Mouse (Mus musculus): ENCODE results near the gene Pip5kl1.

Pip5kl1 gene

DNA sequence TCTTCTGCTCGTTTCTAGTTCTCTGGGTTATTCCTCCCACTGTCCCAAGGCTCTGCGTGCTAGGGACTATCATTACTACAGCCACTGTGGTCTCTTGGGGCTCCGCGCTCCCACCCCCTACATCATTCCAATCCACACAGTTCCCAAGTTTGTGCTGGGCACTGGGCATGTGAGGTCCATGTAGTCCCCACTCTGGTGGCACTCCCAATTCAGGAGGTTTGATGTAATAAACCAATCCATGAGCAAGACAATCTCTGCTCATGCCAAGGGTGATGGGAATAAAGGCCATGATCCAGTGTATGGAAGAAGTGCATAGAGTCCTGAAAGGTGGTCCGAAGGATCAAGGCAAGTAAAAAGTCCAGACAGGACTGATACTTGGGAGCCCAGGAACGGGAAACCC is at the start of gene Pip5kl1:
TSS of gene Pip5kl1 (plus strand) at position 301 of the 400 bp plus-strand sequence.
- no peak for DNase-seq (ENCODE audit: low spot score in 2 of 2)

DNA sequence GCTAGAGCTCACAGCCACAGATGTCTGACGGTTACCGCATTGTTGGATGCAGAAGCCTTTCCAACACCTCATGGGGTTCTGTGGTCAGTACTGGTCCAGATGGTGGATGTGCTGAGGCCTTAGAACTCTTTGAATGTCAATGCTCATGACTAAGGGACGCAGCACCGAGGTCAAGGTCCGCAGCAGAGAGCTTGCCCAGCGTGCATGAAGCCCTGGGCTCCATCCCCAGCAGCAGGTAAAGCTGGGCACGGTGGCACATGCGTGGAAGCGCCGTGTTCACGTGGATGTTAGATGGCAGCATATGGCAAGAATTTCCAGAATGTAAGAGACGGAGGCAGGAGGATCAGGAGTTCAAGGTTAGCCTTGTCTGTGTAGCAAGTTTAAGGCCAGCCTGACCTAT is 48.8 kb upstream of the Pip5kl1 start:
- no peak for DNase-seq (ENCODE audit: low spot score in 2 of 2)

DNA sequence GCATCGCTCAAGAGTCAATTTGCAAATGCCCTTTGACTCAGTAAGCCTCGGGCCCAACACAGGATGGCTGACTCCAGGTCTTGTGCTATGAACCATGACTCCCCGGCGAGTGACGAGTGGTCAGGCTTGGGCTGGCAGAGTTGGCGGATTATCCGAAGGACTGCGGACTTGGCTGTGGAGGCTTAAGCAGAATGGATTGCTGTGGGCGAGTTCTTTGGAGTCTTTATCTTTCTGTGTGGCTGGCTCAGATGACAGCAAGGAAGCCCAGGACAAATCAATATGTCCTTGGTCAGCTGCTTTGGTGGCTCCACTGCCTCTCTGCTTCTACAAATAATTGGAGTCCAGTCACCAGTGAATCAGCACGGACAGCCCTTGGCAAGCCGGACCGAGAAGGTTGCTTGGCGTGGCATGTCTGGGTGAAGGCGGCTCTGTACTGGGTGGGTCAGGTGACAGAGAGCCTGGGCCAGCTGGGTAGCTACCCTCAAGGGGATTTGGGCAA is 47.1 kb upstream of the Pip5kl1 start:
- no peak for DNase-seq (ENCODE audit: low spot score in 2 of 2)

DNA sequence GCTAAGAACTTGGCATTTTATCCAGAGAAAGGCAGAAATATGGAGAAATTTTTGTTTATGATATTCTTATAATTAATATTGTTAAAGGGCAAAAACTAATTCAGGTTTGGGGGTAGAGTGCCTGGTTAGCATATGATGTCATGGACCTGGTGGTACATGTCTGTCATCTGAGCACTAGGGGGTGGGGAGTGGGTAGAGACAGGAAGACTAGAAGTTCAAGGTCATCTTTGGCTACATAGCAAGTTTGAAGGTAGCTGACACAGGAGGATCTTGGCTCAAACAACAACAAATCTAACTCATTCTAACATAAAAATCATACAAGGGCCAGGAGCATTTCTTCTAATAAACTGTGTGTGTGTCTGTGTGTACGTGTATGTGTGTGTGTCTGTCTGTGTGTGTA is 46.3 kb upstream of the Pip5kl1 start:
- DNase-seq (ENCODE audit: low spot score in 2 of 2): no peak

DNA sequence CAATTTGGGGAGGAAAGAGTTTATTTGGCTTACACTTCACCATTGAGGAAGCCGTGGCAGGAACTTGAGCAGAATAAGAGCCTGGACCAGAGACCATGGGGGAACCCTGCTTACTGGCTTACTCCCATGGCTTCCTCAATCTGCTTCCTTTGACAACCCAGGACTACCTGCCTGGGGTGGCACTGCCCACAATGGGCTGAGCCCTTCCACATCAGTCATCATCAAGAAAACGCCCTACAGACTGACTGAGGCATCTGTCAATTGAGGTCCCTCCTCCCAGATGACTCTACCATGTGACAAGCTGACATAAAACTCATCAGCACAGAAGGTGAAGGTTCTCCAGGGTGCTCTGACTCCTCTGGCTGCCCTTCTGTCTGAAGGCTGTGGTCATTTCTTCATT is 44.1 kb upstream of the Pip5kl1 start:
- no peak for DNase-seq (ENCODE audit: low spot score in 2 of 2)

DNA sequence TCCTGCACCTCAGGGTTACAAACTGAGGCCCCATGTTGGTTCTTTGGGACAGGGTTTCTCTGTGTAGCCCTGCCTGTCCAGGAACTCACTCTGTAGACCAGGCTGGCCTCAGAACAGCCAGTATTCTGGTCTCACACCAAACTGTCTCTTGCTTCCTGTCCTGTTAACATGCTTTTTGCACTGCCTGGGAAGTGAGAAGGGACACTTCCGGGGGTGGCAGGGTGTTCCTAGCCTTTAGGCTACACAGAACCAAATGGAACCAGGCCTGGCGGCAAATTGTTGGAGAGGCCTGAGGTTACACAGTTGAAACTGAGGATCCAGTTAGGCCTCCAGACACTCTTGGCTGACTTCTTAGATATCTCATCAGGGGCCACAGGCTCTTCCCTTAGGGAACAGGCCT is 41.4 kb upstream of the Pip5kl1 start:
- no peak for DNase-seq (ENCODE audit: low spot score in 2 of 2)

DNA sequence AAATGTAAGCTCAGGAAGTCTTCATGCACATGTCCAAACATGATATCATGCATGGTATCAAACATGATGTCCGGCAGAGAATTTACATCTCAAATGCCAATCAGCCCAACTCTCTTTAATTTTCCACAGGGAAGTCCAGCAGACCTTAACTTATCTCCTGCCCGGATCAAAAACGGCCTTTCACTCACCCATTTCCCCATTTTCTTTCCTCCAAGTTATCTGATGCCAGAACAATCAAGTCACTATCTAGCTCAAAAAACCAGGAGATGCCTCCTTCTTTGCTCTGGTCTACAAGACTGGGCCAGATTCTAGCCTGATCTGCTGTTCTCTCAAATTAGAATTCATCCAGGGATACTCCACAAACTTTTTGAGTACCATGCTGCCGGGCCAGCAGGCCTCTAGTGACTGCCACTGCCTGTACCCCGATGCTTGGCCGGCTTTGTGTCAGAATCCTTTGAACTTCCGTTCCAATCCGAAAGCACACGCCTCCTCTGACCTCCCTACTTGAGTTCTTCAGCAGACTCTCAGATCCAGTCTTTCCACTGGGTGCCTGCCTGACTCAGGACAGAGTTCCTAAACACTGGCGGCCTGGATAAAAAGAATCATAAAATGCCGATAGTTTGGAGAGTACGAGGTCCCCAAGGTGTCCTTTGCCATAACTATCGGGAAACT is 40.4 kb upstream of the Pip5kl1 start:
- no peak for DNase-seq (ENCODE audit: low spot score in 2 of 2)

DNA sequence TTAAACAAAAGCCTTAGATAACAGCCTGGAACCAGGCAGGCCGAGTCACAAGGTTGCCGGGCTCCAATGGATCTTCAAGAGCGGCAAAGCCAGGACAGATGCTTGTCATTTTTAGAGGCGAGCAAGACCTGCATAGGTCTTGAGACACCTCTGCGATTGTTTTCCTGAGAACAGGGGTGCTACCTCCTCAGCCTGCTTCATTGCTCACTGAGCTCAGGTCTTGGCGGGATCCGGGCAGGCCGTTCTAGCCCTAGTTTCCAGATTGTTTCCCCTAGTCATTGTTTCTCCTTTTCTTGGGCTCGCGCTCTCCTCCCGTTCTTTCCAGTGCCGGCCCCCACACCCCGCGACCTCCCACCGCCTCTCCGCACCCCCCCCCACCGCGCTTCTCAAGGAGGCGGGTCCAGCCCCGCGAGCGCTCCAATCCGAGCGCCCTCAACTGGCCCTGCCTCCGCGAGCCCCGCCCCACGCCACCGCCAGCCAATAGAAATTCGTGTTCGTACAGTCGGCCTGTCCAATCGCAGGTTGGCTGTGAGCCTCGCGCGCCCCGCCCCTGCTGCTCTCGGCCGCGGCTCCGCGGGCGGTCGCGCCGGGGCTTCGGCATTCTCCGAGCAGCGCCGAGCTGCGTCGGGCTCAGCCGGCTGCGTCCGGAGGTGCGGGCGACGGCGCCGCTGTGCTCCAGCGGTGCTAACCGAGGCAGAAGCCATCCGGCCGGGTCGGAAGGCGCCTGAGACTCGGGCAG is 39.7 kb upstream of the Pip5kl1 start, which contains the start of gene Fam102a:
TSS of gene Fam102a (plus strand) at position 600 of the 739 bp plus-strand sequence.
- DNase-seq (ENCODE audit: low spot score in 2 of 2): peak; percentile 94 to 98

DNA sequence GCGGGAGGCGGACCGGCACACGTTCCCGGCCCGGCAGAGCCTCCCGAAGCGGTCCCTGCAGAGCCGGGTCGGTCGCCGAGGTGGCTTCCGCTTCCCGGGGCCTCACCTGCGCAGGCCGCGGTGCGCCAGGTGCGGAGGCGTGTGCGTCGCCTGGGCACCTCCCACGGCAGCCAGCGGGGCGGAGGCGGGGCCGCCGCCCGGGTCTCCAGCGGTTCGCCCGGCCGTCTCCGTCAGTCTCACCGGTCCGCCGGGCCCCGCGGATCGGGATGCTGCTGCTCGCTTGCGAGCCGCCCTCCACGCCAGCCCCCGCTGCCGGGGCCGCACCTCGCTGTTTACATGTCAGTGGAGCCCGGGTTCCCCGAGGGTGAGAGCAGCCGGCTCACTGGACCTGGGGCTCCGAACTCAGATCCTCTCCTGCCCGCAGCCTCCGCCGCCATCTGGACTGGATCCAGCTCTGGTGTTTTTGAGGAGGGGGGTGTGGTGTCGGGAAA is 39.1 kb upstream of the Pip5kl1 start:
- peak in 1 of 2 experiments; percentile 50 for DNase-seq (ENCODE audit: low spot score in 2 of 2)

DNA sequence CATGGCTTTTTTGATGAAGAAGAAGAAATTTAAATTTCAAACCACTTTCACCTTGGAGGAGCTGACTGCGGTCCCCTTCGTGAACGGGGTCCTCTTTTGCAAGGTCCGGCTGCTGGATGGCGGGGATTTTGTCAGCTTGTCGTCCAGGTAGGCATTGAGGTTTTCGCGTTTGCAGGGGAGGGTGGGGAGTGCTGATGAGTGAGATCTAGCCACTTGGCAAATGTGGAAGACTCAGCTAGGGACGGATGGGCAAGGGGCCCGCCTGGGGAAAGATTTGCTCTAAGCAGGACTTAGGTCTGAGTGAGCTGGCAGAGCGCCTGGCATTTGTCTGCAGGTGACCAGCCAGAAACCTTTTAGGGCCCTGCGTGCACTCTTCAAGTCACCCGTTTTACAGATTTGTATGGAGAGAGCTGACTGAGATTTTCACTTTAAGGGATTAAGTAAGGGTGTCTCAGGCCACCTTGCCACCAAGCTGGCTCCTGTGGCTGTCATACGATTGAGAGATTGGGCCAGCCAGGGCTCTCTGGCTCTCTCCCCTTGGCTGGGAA is 38.4 kb upstream of the Pip5kl1 start:
- no peak for DNase-seq (ENCODE audit: low spot score in 2 of 2)

DNA sequence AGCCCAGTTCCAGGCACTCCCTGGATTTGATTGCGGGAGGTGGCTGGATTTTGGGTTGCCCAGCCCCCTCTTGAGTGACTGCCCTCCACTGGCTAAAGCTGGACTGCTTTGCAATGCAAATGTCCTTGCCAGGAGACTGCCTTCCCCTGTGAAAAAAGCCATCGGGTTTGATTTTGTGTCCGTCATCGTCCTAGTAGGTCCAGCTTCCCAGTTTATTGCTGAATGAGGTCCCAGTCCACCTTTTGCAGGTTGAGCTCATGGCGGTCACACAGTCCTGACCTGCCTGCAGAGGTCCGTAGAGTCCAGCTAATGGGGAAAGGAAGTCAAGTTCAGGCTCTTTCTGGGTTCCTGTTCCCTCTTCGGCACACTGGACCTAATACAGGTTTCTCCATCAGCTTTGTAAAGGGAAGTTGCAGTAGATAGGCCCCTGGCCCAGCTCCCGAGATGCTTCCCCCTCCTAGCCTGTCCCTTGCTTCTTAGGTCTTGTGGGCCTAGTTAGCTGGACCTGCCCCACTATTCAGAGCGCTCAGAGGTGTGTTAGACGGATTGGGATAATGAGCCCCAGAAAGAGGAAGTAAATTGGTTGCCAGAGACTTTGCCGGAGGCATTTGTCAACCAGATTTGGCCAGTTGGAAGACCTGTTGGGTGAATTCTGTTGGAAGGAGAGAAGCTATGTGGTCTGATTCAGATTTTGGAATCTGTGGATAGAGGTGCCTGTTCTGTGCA is 37.8 kb upstream of the Pip5kl1 start:
- DNase-seq (ENCODE audit: low spot score in 2 of 2): peak in 1 of 2 experiments; percentile 64

DNA sequence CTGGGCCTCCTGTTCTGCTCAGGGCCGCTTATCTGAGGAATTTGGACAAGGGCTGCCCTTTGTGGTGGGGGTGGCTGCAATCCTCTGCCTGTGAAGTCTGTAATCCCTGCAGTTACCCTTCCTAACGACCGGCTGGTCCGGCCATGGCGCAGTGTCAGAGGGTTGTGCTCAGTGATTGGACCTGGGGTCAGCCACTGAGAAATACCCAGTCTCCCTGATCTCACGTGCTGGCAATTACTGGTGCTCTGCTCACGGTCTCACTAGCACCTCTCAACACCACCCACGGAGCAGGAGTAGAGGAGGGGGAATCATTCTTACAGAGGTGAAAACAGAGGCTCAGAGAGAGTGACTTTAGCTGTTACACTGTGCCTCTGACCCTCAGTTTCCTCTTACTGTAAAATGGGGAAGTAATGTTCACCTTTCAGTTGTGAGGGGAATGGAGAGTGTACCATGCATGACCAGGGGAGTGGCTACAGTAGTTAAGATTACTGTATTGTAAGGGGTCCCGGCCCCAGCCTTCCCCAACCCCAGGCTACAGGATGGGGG is 37.2 kb upstream of the Pip5kl1 start:
- no peak for DNase-seq (ENCODE audit: low spot score in 2 of 2)

DNA sequence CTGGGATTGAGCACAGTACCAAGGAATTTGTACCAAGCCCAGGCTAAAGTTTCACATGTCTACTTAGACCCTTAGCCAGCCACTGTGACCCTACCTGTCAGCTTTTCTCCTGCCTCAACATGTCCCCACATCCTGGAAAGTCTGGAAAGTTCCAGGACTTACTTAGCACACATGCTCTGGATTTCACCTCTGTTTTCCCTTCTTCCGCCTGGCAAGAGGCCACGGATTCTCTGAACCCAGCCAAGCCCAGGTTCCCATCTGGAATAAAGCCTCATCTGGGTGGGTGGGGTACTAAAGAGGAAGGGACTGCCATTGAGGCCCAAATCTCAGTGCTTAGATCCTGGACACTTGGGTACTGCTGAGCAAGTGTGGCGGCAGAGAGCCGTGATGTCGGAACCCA is 36.7 kb upstream of the Pip5kl1 start:
- no peak for DNase-seq (ENCODE audit: low spot score in 2 of 2)

DNA sequence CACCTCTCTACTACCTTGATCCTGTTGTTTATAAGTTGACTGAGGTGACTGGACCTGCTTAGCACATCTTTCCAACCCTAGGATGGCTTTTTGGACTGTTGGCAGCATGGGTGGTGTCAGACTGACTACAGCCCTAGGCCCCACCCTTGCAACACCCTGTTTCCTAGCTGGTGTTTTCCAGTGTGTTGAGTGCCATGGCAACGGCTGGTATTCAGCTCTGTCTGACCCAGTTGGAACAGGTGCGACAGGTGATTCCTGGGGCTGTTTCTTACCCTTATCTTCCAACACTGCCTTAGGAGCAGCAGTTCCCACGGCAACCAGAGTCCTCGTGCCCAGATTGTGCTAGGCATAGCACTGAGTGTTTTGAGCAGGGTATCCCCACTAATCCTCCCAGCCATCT is 36.1 kb upstream of the Pip5kl1 start:
- DNase-seq (ENCODE audit: low spot score in 2 of 2): no peak

DNA sequence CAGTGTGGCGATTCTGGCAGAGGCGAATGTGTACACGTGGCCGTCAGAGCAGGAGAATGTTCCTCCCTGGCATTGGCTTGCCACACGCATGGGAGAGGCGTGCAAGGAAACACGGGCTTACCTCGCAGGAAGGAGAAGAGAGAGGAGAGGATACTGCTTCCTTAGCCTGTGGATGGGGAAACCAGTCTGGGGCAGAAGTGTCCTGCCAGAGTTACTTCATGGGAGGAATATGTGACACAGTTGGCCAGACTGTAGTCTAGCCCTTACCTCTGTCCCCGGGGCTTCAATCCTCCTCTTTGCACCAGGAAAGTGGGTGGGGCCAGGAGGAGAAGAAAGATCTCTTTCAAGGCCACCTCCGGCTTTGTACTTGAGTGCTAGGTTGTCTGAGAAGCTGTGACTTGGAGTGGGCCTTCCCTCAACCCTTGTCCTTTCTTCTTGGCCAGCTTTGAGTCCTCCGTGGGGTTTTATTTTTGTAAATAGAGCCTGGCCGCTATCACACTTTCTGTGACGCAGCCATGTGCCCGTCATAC is 35.1 kb upstream of the Pip5kl1 start:
- no peak for DNase-seq (ENCODE audit: low spot score in 2 of 2)

DNA sequence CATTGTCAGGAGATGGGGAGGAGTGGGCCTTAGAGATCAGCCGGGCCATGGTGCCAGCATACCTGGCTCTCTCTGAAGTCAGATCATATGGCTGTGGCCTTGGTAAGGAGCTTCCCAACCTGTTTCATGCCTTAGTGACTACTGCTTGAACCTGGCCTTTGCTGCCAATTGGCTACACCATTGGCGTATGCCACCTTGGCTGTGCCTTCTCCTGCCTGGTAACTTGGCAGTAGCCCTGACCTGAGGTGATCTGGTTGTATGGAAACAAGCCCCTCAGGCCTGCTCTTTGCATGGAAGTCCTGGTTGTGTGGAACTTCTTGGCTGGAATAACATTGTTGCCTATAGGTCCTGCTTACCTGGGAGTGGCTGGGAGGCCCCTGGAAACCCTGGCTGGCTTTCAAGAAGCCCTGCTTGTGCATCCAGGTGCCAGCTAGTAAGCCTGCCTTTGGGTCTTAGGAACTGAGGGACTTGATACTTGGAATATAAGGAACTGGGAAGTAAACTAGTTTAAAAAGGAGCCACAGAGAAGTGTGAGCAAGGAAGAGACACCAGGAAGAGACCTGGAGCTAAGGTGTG is 33.2 kb upstream of the Pip5kl1 start:
- DNase-seq (ENCODE audit: low spot score in 2 of 2): no peak

DNA sequence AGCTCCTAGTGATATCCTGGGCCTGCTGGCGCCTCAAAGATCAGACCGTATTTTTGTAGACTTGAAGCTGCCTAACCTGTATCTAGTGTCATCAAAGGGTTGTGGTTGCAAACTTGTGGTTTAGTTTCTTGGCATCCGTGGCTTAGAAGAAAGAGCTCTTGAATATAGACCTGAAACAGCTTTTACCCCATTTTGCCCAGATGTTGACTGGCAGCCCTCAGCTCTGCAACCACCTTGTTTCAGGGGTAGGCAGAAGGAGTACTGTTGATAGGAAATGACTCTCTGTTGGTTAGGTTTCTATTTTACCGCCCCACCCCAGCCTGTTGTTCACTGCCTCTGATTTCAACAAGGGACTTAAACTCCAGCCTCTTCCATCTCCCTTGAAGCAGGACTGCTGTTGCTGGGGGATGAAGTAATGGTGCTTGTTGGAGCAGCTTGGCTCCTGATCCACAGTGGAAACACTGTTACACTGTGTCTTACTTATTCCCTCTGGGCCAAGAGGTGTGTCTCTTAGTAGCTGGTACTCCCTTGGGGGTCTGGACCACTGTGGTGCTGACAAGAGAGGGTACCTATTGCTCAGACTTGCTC is 32.5 kb upstream of the Pip5kl1 start:
- DNase-seq (ENCODE audit: low spot score in 2 of 2): no peak

DNA sequence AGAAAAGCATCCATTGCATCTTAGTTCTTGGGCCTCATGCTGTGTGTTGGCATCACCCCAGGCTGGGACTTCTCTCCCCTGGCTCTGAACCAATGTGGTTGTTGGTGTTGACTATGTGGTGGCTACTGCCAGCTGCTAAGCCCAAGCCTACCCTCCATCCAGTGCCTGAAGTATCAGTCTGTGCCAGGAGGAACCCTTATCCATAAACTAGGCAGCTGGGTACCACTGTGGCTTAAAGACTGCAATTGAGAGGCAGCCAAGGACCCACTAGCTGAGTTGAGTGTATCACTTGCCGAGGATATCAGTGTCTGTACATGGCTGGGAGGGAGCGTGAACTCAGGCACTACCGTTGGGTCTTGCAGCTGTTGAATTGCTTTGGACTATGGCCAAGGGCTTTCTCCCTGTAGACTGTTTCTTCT is 31.6 kb upstream of the Pip5kl1 start:
- DNase-seq (ENCODE audit: low spot score in 2 of 2): no peak

DNA sequence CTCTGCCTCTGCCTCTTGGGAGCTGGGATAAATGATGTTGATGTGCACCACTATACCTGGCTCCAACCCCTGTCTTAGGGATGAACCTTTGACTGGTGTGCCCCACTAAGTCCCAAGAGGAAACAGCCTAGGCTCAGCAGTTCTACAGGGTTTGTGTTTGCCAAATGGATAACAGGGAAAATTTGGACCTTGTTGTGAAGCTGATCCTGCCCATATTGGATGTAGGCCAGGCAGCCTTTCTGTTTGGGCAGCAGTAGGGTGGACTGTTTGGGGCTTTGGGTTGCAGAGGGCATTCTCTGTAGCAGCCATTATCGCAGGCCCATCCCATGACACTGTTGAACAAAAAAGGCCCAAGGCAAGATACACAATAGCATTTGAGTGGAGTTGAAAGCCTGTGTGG is 27.6 kb upstream of the Pip5kl1 start:
- DNase-seq (ENCODE audit: low spot score in 2 of 2): no peak

DNA sequence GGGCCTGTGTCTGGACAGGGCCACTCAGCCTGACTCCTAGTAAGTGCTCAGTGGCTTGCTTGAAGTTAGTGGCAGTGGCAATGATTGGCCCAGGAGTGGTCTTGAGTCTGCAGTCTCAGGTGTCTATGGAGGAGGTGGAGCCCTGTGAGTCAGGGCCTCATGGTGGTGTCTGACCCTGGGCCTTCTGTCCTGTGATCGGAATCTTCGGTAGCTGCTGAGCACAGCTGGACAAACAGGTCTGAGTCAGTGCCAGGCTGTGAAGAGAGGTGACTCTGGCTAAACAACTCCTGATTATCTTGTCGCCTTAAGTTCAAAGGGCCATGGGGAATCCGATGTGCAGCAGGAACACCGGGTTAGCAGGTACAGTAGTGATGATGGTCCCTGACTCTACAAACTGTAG is 27.2 kb upstream of the Pip5kl1 start:
- DNase-seq (ENCODE audit: low spot score in 2 of 2): no peak
